Mouse (Mus musculus): Measurements from ENCODE around the gene Ankrd66. TPM values are rescaled to one million over a fixed set of nuclear protein-coding genes. Genes with fewer than 3 reads are reported as not detected.

The Ankrd66 gene
- under 1 TPM in 3 of 4 experiments, not detected in 1; 0.37 to 0.85 (median 0.84) TPM for total RNA-seq (2022)

DNA sequence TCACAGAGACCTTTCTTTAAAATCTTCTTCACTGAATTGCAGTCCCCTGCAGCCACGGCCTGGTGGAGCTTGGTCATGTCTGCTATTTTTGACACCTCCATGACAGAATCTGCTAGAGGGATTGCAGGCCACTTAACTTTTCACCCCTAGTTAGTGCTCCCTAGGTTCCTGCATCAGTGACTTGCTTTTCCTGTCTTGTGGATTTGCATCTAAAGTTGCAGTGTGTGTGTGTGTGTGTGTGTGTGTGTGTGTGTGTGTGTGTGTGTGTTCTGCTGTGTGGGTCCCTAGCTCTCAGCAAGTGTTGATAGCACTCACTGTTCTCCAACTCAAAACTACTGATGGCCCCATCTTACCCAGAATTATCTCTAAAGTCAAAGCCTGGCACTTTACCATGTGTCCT lies at the start of gene Ankrd66:
Ankrd66 (minus strand) TSS at position 101 of the 400 bp plus-strand sequence.
- DNase-seq (ENCODE audit: low spot score in 2 of 2) = no peak

DNA sequence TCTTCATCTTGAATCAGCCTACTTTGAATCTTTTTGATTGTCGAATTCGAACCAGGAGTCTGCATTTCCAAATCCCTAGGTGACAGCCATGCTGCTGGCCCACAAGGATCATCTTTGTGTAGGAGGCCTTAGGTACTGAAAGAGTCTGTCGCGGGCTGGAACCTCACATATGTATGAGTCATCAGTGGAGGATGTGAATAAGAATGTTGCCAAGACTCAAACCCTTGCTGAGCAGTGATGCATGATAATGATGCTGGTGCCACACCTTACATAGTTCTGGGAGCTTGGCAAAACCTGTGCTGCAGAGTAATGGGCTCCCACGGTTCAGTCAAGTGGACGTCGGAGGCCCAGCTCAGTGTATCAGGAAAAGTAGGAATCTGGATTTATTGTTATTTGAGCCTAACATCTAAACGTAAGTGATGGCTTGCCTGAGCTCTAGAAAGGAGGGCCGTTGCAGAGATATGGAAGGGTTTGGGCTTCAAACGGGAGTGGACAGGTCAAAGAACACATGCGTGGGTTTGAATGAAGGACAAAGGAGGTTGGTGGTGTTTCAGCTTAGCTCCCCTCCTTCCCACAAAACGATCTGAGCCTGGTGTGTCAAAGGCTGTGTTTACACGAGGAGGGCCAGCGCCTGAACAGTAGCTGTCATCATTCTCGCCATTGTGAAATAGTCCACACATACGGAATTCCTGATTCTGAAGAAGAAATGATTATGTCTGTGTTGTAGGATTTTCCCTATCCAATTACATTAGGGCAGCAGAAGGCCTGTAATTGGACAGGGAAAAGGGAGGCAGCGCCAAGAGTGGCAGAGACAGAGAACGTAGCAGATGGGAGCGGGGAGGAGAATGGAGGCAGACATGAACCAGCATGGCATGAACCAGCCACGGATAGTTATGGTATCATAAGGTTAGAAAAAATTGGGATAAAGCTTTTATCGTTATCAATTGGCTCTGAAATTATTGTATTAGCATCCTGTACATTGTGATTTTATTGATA lies 49.2 kb upstream of the Ankrd66 start:
- no peak for DNase-seq (ENCODE audit: low spot score in 2 of 2)

DNA sequence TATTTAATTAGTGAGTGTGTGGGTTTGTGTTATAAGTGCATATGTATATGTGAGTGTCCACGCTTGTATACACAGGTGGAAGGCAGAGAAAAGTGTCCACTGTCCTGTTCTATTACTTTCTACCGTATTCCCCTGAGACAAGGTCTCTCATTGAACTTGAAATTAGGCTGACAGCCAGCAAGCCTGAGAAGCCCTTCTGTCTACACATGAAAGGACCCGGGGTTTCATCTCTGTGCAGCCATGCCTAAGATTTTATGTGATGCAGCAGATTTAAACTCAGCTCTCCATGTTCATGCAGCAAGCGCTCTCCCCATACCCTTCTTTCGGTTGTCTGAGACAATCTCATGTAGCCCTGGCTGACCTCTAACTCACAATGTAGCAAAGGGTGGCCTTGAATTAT lies 47.1 kb upstream of the Ankrd66 start:
- no peak for DNase-seq (ENCODE audit: low spot score in 2 of 2)

DNA sequence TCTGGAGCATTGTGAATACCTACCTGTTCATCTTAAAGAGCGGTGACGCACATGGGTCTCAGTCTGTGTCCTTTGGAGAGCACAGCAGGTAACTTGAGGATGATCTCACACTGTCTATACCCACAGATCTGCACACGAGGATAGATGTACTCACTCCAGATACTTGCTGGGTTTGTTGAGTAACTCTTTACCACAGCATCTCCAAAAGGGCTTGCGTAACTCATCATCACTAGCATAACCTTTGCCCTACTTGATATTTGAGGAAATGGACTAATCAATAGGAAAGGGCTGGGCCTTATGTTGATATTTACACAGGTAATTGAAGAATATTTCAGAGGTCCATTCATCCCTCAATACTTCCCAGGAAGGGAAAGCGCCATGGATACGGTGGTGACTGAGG lies 46.3 kb upstream of the Ankrd66 start:
- no peak for DNase-seq (ENCODE audit: low spot score in 2 of 2)

GRCm38 (mm10) chr17:43587278-43587677 lies 43.8 kb upstream of the Ankrd66 start:
- DNase-seq (ENCODE audit: low spot score in 2 of 2) = no peak

DNA sequence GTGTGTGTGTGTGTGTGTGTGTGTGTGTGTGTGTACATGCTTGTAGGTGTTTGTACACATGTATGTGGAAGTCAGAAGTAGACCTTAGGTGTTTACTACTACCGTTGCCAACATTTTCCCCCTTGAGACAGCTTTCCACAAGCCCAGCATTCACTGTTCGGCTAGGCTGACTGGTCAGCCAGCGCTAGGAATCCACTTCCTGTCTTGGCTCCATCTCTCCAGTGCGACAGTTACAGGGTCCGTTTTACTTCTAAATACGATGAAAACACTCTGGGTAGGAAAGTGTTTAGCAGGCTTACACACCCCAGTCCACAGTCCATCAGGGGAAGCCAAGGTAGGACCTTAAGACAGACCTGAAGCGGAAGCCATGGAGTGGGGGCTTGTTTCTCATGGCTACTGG lies 41.3 kb upstream of the Ankrd66 start:
- DNase-seq (ENCODE audit: low spot score in 2 of 2) = no peak

DNA sequence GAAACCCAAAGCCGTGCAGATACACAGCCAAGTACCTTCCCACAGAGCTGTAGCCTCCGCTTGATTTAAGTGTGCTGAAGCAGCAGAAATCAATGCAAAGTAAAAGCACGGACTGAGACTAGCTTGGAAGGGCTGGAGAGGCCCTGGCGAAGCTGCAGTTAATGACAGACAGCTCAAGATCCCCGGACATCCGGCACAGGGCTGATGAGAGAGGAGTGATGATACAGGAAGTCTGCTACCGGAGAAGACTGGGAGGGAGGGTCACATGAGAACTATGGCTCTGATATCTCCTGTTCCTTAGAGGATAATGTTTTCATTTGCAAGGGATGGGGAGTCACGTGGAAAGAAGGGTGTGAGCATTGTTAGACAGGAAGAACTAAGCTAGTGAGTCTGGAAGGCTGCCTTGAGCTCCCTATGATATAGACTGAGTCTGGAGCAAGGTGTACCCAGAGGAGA lies 37.6 kb upstream of the Ankrd66 start:
- DNase-seq (ENCODE audit: low spot score in 2 of 2) = no peak

- no peak for DNase-seq (ENCODE audit: low spot score in 2 of 2)
These were observed 37.0 kb upstream of the Ankrd66 start for GRCm38 (mm10) chr17:43580456-43580855.

GRCm38 (mm10) chr17:43573624-43574073 lies 30.2 kb upstream of the Ankrd66 start:
- no peak for DNase-seq (ENCODE audit: low spot score in 2 of 2)

- DNase-seq (ENCODE audit: low spot score in 2 of 2) = no peak
These were observed 25.8 kb upstream of the Ankrd66 start for GRCm38 (mm10) chr17:43569287-43569686.

GRCm38 (mm10) chr17:43567992-43568888 lies 24.8 kb upstream of the Ankrd66 start, which contains the start of gene Pla2g7:
TSS of gene Pla2g7 (plus strand) at chr17:43568098.
- DNase-seq (ENCODE audit: low spot score in 2 of 2) = peak; percentile 52 to 56

- DNase-seq (ENCODE audit: low spot score in 2 of 2) = peak in 1 of 2 experiments; percentile 16
These were observed 24.2 kb upstream of the Ankrd66 start for GRCm38 (mm10) chr17:43567593-43567991.

- no peak for DNase-seq (ENCODE audit: low spot score in 2 of 2)
These were observed 20.0 kb upstream of the Ankrd66 start for GRCm38 (mm10) chr17:43563192-43563987.

- no peak for DNase-seq (ENCODE audit: low spot score in 2 of 2)
These were observed 15.2 kb upstream of the Ankrd66 start for GRCm38 (mm10) chr17:43558678-43559077.

- peak; percentile 62 to 76 for DNase-seq (ENCODE audit: low spot score in 2 of 2)
These were observed 14.2 kb upstream of the Ankrd66 start for GRCm38 (mm10) chr17:43557541-43558090.

- DNase-seq (ENCODE audit: low spot score in 2 of 2) = no peak
These were observed 13.7 kb upstream of the Ankrd66 start for GRCm38 (mm10) chr17:43557104-43557503.

- no peak for DNase-seq (ENCODE audit: low spot score in 2 of 2)
These were observed 11.3 kb upstream of the Ankrd66 start for GRCm38 (mm10) chr17:43554516-43555403.

GRCm38 (mm10) chr17:43551122-43551630 lies 7.7 kb upstream of the Ankrd66 start:
- DNase-seq (ENCODE audit: low spot score in 2 of 2) = no peak

DNA sequence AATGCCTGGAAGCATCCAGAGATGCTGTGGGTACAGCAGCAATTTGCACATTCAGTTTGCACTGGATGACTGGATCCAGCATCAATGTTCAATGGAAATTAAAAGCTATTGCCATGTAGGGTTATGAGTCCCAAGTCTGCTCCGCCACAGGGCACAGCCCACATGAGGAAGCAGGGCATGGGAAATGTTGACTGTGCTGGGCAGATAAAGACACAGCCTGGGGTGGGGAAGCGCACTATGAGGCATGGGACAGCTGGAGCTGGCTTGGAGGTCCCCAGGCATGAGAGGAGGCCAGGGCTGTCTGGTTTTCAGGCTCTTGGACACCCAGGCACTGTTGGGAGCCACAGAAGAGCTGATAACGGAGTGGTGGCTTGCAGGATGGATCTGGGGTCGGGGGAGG lies 601 bp upstream of the Ankrd66 start:
- no peak for DNase-seq (ENCODE audit: low spot score in 2 of 2)

Measured in layer of hippocampus, adult 8-10 months (tissue).